ENCODE assay signal across 8 mouse cellular contexts in the genomic region with DNA sequence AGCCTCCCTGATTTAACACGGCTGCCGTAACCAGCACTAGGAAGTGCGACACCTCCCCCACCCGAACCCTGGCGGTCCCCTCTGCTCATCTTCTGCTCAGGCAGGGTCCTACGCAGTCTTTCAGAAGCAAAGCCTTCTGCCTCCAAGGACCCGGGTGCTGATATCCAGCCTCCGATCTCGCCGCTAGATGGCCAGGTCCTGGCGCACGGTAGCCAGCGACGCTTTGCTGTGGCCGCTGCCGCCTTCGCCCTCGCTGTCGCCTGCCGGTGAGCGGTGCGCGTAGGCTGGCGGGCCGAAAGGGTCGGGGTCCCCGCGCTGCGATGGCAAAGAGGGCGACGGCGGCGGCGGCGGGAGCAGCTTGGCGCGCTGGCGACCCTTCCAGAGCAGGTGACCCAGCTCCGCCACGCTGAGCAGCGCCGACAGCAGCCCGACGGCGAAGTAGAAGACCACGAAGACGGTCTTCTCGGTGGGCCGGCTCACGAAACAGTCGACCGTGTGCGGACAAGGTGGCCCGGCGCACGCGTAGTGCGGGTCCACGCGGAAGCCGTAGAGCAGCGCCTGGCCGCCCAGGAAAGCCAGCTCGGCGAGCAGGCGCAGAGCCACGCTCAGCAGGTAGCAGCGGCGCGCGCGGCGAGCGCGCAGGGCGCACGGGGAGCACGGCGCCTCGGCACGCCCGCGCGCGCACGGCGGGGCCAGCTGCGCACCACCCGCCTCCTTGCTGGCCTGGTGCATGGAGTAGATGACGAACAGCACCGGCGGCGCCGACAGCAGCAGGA. TPM values are rescaled to one million over a fixed set of nuclear protein-coding genes. Genes with fewer than 3 reads are reported as not detected.
A peak's percentile ranks its signal among the peaks of the same experiment; 100 is the strongest.
DNase-seq lines count a peak whose midpoint lies in the region; ATAC-seq and TF ChIP-seq lines count a peak whose summit lies in the region.

No protein-coding gene starts in this region.

- no peak for TF ChIP-seq CTCF in G1E (IDR thresholded peaks at IDR 0.05; ENCODE audit: low read depth, low read length)

- H3K27ac ChIP-seq in heart, embryonic 15.5 days, result peak overlapping the region; percentile 48; the same call in 1 of the 2 replicates
- H3K27ac ChIP-seq in lung, embryonic 16.5 days (ENCODE audit: low read length), result no peak overlapping the region

- H3K9me3 ChIP-seq in G1E (replicated peaks), result peaks cover 12% of the 10 kb centered on the region
- H3K9me3 ChIP-seq in heart, embryonic 15.5 days (replicated peaks), result no peaks in the 10 kb centered on the region
- H3K9me3 ChIP-seq in lung, embryonic 16.5 days (ENCODE audit: control insufficient read depth, low read length), result no peaks in the 10 kb centered on the region

- peaks cover 15% of the 10 kb centered on the region for H3K4me1 ChIP-seq in G1E (ENCODE audit: insufficient read depth, low read depth, low read length)
- H3K4me1 ChIP-seq in heart, embryonic 15.5 days (replicated peaks), result peaks cover 39% of the 10 kb centered on the region
- H3K4me1 ChIP-seq in lung, embryonic 16.5 days (replicated peaks; ENCODE audit: control insufficient read depth, insufficient read depth, low read length), result peaks cover 8% of the 10 kb centered on the region; the same call in 1 of the 2 replicates

- H3K27me3 ChIP-seq in G1E (ENCODE audit: insufficient read depth, low read length), result peaks cover 63% of the 10 kb centered on the region
- H3K27me3 ChIP-seq in heart, embryonic 15.5 days, result peaks cover 13% of the 10 kb centered on the region
- peaks cover 3% of the 10 kb centered on the region; the same call in 1 of the 2 replicates for H3K27me3 ChIP-seq in lung, embryonic 16.5 days (ENCODE audit: control insufficient read depth, insufficient read depth, low read depth, low read length)

- peak; percentile 50 to 82 for DNase-seq in adrenal gland, adult (ENCODE audit: inconsistent age in 2 of 2, low spot score in 1 of 2)
- no peak for DNase-seq in adrenal gland, postnatal 4 days (ENCODE audit: low spot score in 2 of 2)
- DNase-seq in G1E (ENCODE audit: low spot score), result no peak
- DNase-seq in cerebellum, postnatal 36 days, result peak; percentile 76 to 78
- DNase-seq in kidney, postnatal 10 days, result peak; percentile 83
- DNase-seq in retina, postnatal 1 day, result peak; percentile 85

- H3K4me2 ChIP-seq in heart, embryonic 15.5 days, result peak overlapping the region; percentile 100
- H3K4me2 ChIP-seq in lung, embryonic 16.5 days (ENCODE audit: low read depth, low read length), result peak overlapping the region; percentile 98

- peaks cover 2% of the 10 kb centered on the region for H3K36me3 ChIP-seq in G1E (replicated peaks)
- H3K36me3 ChIP-seq in heart, embryonic 15.5 days, result no peaks in the 10 kb centered on the region
- H3K36me3 ChIP-seq in lung, embryonic 16.5 days (ENCODE audit: control insufficient read depth, insufficient read depth, low read length), result no peaks in the 10 kb centered on the region

- no peak for ATAC-seq in G1E (ENCODE audit: extremely low read depth, insufficient number of reproducible peaks, low FRiP score, poor library complexity, severe bottlenecking)
- peak; percentile 60; the same call in 1 of the 2 replicates for ATAC-seq in heart, embryonic 15.5 days (replicated peaks; ENCODE audit: insufficient number of reproducible peaks, insufficient read depth, low FRiP score, low read depth)
- ATAC-seq in lung, embryonic 16.5 days (ENCODE audit: low read depth), result peak; percentile 48

- H3K9ac ChIP-seq in heart, embryonic 15.5 days, result peak overlapping the region; percentile 71
- peak overlapping the region; percentile 60 for H3K9ac ChIP-seq in lung, embryonic 16.5 days (ENCODE audit: low read length)

- WGBS in heart, embryonic 15.5 days, result 0% methylated on average over 78 of the region's 94 CpGs
- WGBS in lung, embryonic 16.5 days, result under 1% methylated on average over 94 of the region's 94 CpGs

- H3K4me3 ChIP-seq in G1E (ENCODE audit: low read depth, low read length), result peak overlapping the region; percentile 39
- H3K4me3 ChIP-seq in heart, embryonic 15.5 days, result peak overlapping the region; percentile 66
- peak overlapping the region; percentile 60 for H3K4me3 ChIP-seq in lung, embryonic 16.5 days (ENCODE audit: low read length)

RNA-seq across cellular contexts. Expression of gene Gjd3, which starts 0.6 kb away (rescaled TPM):
- 1 to 10 TPM in 1 of 2 experiments, under 1 TPM in 1; 0.50 to 1.0 TPM for total RNA-seq in adrenal gland, postnatal 4 days (2021)
- total RNA-seq in G1E (2014; fragmentation: Nextera tagmentation) (not detected in 2 replicates), G1E (2017) (not detected in 2 replicates)
- polyA plus RNA-seq in G1E (2012), result not detected in 2 replicates
- 3.6 and 4.4 TPM in 2 replicates for polyA plus RNA-seq in heart, embryonic 15.5 days (2015; fragmentation: Nextera tagmentation; extraction: Ambion mirVana)
- 0.31 TPM in 1 of 2 replicates, not detected in the other for polyA plus RNA-seq in lung, embryonic 16.5 days (2015; fragmentation: Nextera tagmentation; extraction: Ambion mirVana)

RNA-seq across cellular contexts. Expression of gene Top2a, which starts 41.8 kb away (rescaled TPM):
- total RNA-seq in adrenal gland, postnatal 4 days (2021), result 100 to 1,000 TPM in 1 of 2 experiments, 10 to 100 TPM in 1; 97.3 to 114 TPM
- total RNA-seq in G1E (2014; fragmentation: Nextera tagmentation) (426 and 497 TPM in 2 replicates), G1E (2017) (717 and 752 TPM in 2 replicates)
- 29.0 and 89.9 TPM in 2 replicates for polyA plus RNA-seq in G1E (2012)
- polyA plus RNA-seq in heart, embryonic 15.5 days (2015; fragmentation: Nextera tagmentation; extraction: Ambion mirVana), result 149 and 159 TPM in 2 replicates
- 257 and 270 TPM in 2 replicates for polyA plus RNA-seq in lung, embryonic 16.5 days (2015; fragmentation: Nextera tagmentation; extraction: Ambion mirVana)

RNA-seq across cellular contexts. Expression of gene Rara, which starts 54.6 kb away (rescaled TPM):
- 10 to 100 TPM; 46.4 to 50.6 TPM for total RNA-seq in adrenal gland, postnatal 4 days (2021)
- 109 and 110 TPM in 2 replicates for total RNA-seq in G1E (2014; fragmentation: Nextera tagmentation)
- total RNA-seq in G1E (2017), result 16.9 and 17.1 TPM in 2 replicates
- 84.4 and 103 TPM in 2 replicates for polyA plus RNA-seq in G1E (2012)
- polyA plus RNA-seq in heart, embryonic 15.5 days (2015; fragmentation: Nextera tagmentation; extraction: Ambion mirVana), result 26.2 and 31.0 TPM in 2 replicates
- polyA plus RNA-seq in lung, embryonic 16.5 days (2015; fragmentation: Nextera tagmentation; extraction: Ambion mirVana), result 35.4 and 37.2 TPM in 2 replicates

RNA-seq across cellular contexts. Expression of gene Igfbp4, which starts 58.9 kb away (rescaled TPM):
- 100 to 1,000 TPM; 223 to 254 TPM for total RNA-seq in adrenal gland, postnatal 4 days (2021)
- total RNA-seq in G1E (2014; fragmentation: Nextera tagmentation) (not detected in 2 replicates), G1E (2017) (0.98 and 1.3 TPM in 2 replicates)
- 2.2 and 3.6 TPM in 2 replicates for polyA plus RNA-seq in G1E (2012)
- polyA plus RNA-seq in heart, embryonic 15.5 days (2015; fragmentation: Nextera tagmentation; extraction: Ambion mirVana), result 344 and 469 TPM in 2 replicates
- polyA plus RNA-seq in lung, embryonic 16.5 days (2015; fragmentation: Nextera tagmentation; extraction: Ambion mirVana), result 498 TPM in 2 replicates

Comparison
In these comparisons a context has a peak if more than half of its experiments do, and no peak if none do; other contexts are left out.
1. DNase-seq: peak in adrenal gland, adult (2 of 2), cerebellum, postnatal 36 days (2 of 2), kidney, postnatal 10 days (single experiment) and retina, postnatal 1 day (single experiment); none in adrenal gland, postnatal 4 days (0 of 2) and G1E (single experiment).
2. Peak in every context shown above with its lines, with median percentiles within 50 percentile points of each other: H3K4me3 ChIP-seq.